Mouse (Mus musculus) cerebellum, adult 2 months (tissue): Measurements from ENCODE around the gene Myo3b. TPM values are rescaled to one million over a fixed set of nuclear protein-coding genes. Genes with fewer than 3 reads are reported as not detected.
A peak's percentile ranks its signal among the peaks of the same experiment; 100 is the strongest.

Experiments used
- DNase-seq, 2 experiments: peaks; one replicate each; pipeline ENCODE4 v3.0.0; 2021
- H3K27ac ChIP-seq: fragments of 200-500 bp; 2 replicates; pipeline ENCODE4 v1.5.1; 2012; ENCODE audit warnings: low read length, control low read depth, inconsistent platforms; ENCODE audit not compliant: insufficient read depth
- H3K27me3 ChIP-seq: fragments of 200-500 bp; 2 replicates; pipeline ENCODE4 v1.6.1; 2012; ENCODE audit warnings: inconsistent platforms, mild to moderate bottlenecking, low read length, moderate library complexity; ENCODE audit not compliant: control insufficient read depth, insufficient read depth
- H3K4me1 ChIP-seq: fragments of 200-500 bp; 2 replicates; pipeline ENCODE4 v1.6.1; 2011; ENCODE audit warnings: low read length; ENCODE audit not compliant: control insufficient read depth, insufficient read depth
- H3K4me3 ChIP-seq: fragments of 200-500 bp; replicated peaks from 2 replicates; pipeline ENCODE3; 2011; ENCODE audit warnings: mild to moderate bottlenecking, low read depth, low read length, control low read depth; ENCODE audit not compliant: insufficient read depth
- CTCF ChIP-seq: fragments of 200-500 bp; IDR thresholded peaks from 2 replicates; pipeline ENCODE4 v1.5.1; 2011; ENCODE audit warnings: low read depth, mild to moderate bottlenecking, control low read depth, low read length, moderate library complexity, borderline replicate concordance; ENCODE audit not compliant: insufficient read depth
- POLR2A ChIP-seq: fragments of 200-500 bp; IDR thresholded peaks from 2 replicates; pipeline ENCODE4 v1.6.1; 2011; ENCODE audit warnings: low read length, control low read depth, borderline replicate concordance; ENCODE audit not compliant: insufficient read depth
- WGBS: fragments of 180-500 bp; shearing (Covaris S2); methylation state at CpG from one replicate; pipeline ENCODE4 v1.1.7; 2018; 5-methylcytosine and 5-hydroxymethylcytosine counted together
- polyA plus RNA-seq: library from polyadenylated mRNA; depleted of rRNA; stranded (reverse); fragments of >200 nt; gene quantifications from 2 replicates; pipeline ENCODE4 v1.2.3, GENCODE M21; 2012; rRNA removed

Gene Myo3b
- polyA plus RNA-seq, 1 experiment, result 0.08 TPM

DNA sequence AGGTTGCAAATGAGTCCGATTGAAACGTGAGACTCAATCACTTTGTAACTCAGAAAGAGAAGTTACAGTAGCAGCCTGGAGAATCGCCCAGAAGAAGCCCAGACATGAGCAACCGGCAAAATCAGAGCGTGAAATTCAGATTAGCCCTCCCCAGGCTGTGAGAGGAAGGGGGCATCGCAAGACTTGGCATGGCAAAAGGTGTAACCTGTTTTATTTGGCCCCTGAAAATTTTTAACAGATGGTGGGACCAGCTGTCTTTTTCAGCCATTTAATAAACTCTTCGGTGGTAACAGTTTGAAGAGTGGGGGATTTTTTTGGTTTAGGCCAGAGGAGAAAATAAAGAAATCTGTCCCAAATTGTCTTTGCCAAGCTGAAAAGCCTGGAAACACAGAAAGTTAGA, 405.2 kb downstream of the Myo3b start:
- H3K4me1 ChIP-seq, result no peaks in the 10 kb centered on the region
- H3K4me3 ChIP-seq, result no peak overlapping the region
- H3K27me3 ChIP-seq, result peaks cover 2% of the 10 kb centered on the region; the same call in 1 of the 2 replicates
- peak; percentile 56 to 81 for DNase-seq
- no peak overlapping the region for H3K27ac ChIP-seq
- no peak for TF ChIP-seq CTCF
- no peak for TF ChIP-seq POLR2A
- WGBS, result 3% methylated on average over 7 of the region's 7 CpGs

DNA sequence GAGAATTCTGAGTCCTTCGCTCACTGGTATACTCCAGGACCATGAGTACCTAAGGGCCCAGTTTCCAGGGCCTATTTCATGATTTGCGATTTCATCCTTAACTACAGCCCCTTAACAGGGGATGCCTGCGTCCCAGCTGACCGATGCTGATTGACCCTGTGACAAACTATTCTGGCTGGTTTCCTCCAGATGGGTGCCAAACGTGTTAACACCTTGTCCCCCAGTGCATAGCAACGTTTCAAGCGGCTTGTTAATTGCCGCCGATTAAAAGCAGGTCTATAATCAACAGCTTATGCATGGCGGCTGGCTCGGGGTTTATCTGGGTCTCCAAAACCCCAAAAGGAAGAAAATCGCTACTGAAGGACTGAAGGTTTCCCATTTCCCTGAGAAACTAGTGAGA, 417.3 kb downstream of the Myo3b start:
- no peaks in the 10 kb centered on the region for H3K27me3 ChIP-seq
- 7% methylated on average over 12 of the region's 12 CpGs for WGBS
- DNase-seq, result no peak
- TF ChIP-seq CTCF (no peak), POLR2A (no peak)
- no peaks in the 10 kb centered on the region for H3K4me1 ChIP-seq
- H3K27ac ChIP-seq, result no peak overlapping the region
- H3K4me3 ChIP-seq, result no peak overlapping the region

DNA sequence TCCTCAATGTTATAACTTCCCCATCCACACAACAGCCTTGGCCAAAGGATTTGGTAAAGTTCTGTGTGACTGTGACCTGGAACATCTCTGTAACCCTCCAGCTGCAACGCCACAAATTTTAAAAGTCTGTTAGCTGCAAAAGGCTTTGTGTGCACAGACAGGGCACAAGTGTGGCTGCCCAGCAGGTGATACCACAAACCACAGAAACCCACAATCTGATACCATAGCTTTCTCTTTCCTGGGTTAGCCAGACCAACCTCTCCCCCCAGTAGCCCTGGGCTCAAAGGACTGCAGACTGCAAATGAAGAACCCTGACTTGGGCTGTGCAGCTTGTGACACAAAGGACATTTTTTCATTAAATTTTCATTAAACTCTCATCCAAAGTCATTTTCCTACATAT, 424.7 kb downstream of the Myo3b start:
- H3K4me3 ChIP-seq, result no peak overlapping the region
- no peaks in the 10 kb centered on the region for H3K4me1 ChIP-seq
- H3K27ac ChIP-seq, result no peak overlapping the region
- no peaks in the 10 kb centered on the region; the same call in 1 of the 2 replicates for H3K27me3 ChIP-seq
- no peak for DNase-seq
- TF ChIP-seq POLR2A (no peak), CTCF (no peak)
- WGBS, result 96% methylated on average over 1 of the region's 1 CpGs

DNA sequence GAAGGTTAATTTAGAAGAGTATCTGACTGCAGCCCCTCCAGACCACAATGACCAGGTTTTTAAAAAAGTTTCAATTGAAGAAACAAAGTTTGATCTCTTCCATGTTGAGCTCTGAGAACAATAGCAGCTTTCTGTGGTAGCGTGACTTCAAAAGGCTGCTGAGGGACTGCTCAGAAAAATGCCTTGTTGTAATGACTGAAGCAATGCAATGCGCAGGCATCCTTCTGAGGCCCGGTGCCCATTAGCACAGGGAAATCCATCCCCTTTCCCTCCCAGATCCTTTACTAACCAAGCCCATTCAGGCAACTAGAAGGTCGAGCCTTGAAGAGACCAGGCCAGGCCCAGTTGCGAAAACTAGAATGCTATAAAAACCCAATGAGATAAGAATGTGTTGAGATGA, 432.2 kb downstream of the Myo3b start:
- H3K27me3 ChIP-seq, result peaks cover 6% of the 10 kb centered on the region; the same call in 1 of the 2 replicates
- TF ChIP-seq POLR2A (no peak), CTCF (no peak)
- WGBS, result 71% methylated on average over 5 of the region's 5 CpGs

DNA sequence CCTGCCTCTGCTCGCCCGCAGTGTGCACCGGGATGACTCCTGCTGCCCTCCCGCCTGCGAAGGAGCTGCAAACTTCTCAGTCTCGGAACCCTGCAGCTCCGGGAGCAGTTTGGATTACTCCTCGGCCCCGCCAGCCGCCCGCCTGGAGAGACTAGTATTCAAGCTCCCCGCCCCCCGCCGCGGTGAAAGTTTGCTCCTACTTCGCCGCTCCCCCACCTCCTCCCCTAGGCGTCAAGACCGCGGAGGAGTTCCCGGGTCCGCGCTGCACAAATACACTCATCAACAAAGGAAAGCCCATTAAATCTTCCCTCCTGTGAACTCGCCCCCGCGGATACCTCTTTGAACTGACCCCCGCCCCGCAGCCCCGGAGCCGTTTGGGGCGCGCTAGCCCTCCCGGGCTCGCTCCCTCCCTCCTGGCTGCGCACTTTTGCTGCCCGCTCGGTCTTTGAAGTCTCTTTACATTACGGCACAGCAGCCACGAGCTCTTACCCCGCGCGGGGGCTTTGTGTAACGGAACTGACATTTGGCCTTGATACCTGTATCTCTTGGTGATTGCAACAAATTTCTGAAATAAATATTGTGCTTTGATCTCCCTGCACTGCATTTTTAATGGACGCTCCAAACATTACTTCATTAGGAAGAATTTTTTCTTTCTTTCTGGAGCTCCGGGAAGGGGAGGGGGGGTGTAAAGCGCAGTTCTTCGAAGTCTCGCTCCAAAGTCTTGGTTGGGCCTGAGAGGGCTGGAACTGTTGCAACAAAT, 433.1 kb downstream of the Myo3b start:
- TF ChIP-seq POLR2A (no peak), CTCF (no peak)
- H3K4me1 ChIP-seq, result no peaks in the 10 kb centered on the region
- peaks cover 7% of the 10 kb centered on the region; the same call in 1 of the 2 replicates for H3K27me3 ChIP-seq
- DNase-seq, result peak in 1 of 2 experiments; percentile 25
- no peak overlapping the region for H3K27ac ChIP-seq
- H3K4me3 ChIP-seq, result no peak overlapping the region
- WGBS, result 3% methylated on average over 48 of the region's 48 CpGs

More for the DNA sequence above, 432.2 kb downstream of the Myo3b start:
- H3K4me3 ChIP-seq, result no peak overlapping the region
- no peaks in the 10 kb centered on the region for H3K4me1 ChIP-seq
- H3K27ac ChIP-seq, result no peak overlapping the region
- DNase-seq, result no peak

Other genes with a start within 250 kb of the Myo3b start
- 2.2 and 2.4 TPM in 2 replicates for gene Ccdc173, start 249.6 kb upstream of the Myo3b start, polyA plus RNA-seq
- gene Phospho2, start 249.5 kb upstream of the Myo3b start, polyA plus RNA-seq, result 48.8 and 51.7 TPM in 2 replicates
- gene Klhl23, start 217.2 kb upstream of the Myo3b start, polyA plus RNA-seq, result 25.6 and 28.8 TPM in 2 replicates
- gene Ssb, start 177.6 kb upstream of the Myo3b start, polyA plus RNA-seq, result 91.0 and 92.8 TPM in 2 replicates
- gene Mettl5, start 153.5 kb upstream of the Myo3b start, polyA plus RNA-seq, result 16.3 and 17.6 TPM in 2 replicates
- gene Ubr3, start 141.9 kb upstream of the Myo3b start, polyA plus RNA-seq, result 63.2 and 67.5 TPM in 2 replicates